Mouse (Mus musculus) kidney, adult 2 months (tissue): ENCODE measurements at regions not wholly inside any gene's neighbourhood (a gene's known extent, or its start where the extent isn't known, plus 50 kb on each side); places are given as distances from the start of the nearest gene placed in this dataset.

Experiments
- DNase-seq: peaks from one replicate; pipeline ENCODE4 v3.0.0; 2021
- H3K27ac ChIP-seq: fragments of 200-500 bp; 2 replicates; pipeline ENCODE4 v1.5.1; 2012; ENCODE audit warnings: low read depth, low read length, control low read depth, inconsistent platforms; ENCODE audit not compliant: insufficient read depth
- H3K27me3 ChIP-seq: fragments of 200-500 bp; replicated peaks from 2 replicates; pipeline ENCODE4 v1.6.1; 2012; ENCODE audit warnings: mild to moderate bottlenecking, moderate library complexity, low read length, inconsistent platforms; ENCODE audit not compliant: control insufficient read depth, insufficient read depth
- H3K36me3 ChIP-seq: fragments of 200-500 bp; 2 replicates; pipeline ENCODE4 v1.6.1; 2012; ENCODE audit warnings: mild to moderate bottlenecking, moderate library complexity, low read length, inconsistent platforms; ENCODE audit not compliant: control insufficient read depth, insufficient read depth
- H3K4me1 ChIP-seq: fragments of 200-500 bp; 2 replicates; pipeline ENCODE4 v1.6.1; 2011; ENCODE audit warnings: low read length; ENCODE audit not compliant: control insufficient read depth, insufficient read depth
- H3K4me3 ChIP-seq: fragments of 200-500 bp; 2 replicates; pipeline ENCODE4 v1.5.1; 2011; ENCODE audit warnings: mild to moderate bottlenecking, low read depth, low read length, control low read depth; ENCODE audit not compliant: insufficient read depth
- CTCF ChIP-seq: fragments of 200-500 bp; conservative IDR thresholded peaks from 2 replicates; pipeline ENCODE4 v1.5.1; 2011; ENCODE audit warnings: low read depth, mild to moderate bottlenecking, control low read depth, low read length, moderate library complexity, mixed read lengths; ENCODE audit not compliant: insufficient read depth, insufficient read length
- POLR2A ChIP-seq: fragments of 200-500 bp; IDR thresholded peaks from one replicate; pipeline ENCODE4 v1.6.1; 2011; ENCODE audit warnings: low read depth, low read length, control low read depth
- WGBS: fragments of 180-500 bp; shearing (Covaris S2); methylation state at CpG from one replicate; pipeline ENCODE4 v1.1.7; 2018; 5-methylcytosine and 5-hydroxymethylcytosine counted together

DNA sequence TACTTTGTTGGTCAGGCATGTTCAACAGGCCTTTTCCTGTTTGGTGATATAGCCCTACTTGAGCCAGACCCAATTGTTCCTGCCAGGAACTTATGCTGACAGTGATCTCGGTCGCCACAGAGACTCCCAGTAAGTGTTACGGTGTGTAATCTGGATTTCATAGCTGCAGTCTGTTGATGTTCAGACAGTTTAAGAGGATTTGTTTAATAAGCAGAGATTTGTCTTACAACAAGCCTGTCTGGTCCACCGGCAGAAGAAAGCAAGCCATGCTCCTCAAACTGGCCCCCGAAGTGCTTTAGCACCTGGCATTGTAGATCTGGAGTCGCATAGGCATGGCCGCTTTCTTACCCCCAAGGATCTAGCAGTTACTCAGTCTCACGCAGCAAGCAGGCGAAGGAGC is 150.0 kb upstream of the Lcorl start:
- 87% methylated on average over 9 of the region's 9 CpGs for WGBS
- Histone ChIP-seq H3K36me3 (no peaks in the 10 kb centered on the region), H3K27ac (no peak overlapping the region), H3K27me3 (no peaks in the 10 kb centered on the region), H3K4me3 (no peak overlapping the region), H3K4me1 (no peaks in the 10 kb centered on the region)
- no peak for TF ChIP-seq CTCF
- no peak for TF ChIP-seq POLR2A
- no peak for DNase-seq

DNA sequence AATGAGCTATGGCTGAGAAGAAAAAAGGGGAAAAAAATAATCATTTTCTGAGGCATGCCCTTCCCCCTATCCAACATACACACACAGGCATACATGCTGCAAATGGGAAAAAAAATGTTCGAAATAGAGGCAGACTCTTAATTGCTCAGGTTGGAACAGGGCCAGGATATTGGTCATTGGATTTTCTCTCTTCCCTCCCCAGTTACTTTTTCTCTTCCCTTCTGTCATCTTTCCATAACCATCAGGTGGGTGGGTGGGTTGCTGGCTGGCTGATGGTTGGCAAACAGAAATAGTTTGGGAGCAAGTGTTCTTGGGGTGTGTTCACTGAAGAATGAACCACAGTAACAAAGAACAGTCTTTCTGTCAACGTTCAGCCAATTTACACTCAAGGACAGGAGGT is 149.3 kb upstream of the Lcorl start:
- DNase-seq: no peak
- WGBS: 83% methylated on average over 2 of the region's 2 CpGs
- TF ChIP-seq POLR2A (no peak), CTCF (no peak)
- no peaks in the 10 kb centered on the region for H3K27me3 ChIP-seq
- no peaks in the 10 kb centered on the region for H3K36me3 ChIP-seq
- H3K4me1 ChIP-seq: no peaks in the 10 kb centered on the region
- H3K4me3 ChIP-seq: no peak overlapping the region
- no peak overlapping the region for H3K27ac ChIP-seq

DNA sequence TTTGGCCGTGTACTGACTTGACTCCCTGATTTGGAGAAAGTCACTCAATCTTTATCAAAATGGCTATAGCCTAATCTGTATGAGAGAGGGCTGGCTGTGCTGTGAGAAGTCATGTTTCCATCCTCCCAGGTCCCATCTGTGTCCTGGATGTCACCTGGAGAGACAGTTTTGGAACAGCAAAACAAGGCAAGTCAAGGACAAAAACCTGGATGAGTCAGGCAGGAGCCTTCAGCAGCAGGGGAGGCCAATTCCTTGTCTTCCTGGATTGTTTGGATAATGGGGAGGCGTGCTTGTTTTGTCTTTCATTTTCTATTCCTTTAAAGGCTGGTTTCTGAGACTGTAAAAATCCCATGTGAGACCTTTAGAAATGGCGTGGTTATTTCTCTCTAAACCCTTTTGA is 148.8 kb upstream of the Lcorl start:
- no peak overlapping the region for H3K4me3 ChIP-seq
- no peak overlapping the region for H3K27ac ChIP-seq
- no peaks in the 10 kb centered on the region for H3K4me1 ChIP-seq
- TF ChIP-seq CTCF (no peak), POLR2A (no peak)
- WGBS: 87% methylated on average over 3 of the region's 3 CpGs
- H3K27me3 ChIP-seq: no peaks in the 10 kb centered on the region
- no peak for DNase-seq
- H3K36me3 ChIP-seq: no peaks in the 10 kb centered on the region

DNA sequence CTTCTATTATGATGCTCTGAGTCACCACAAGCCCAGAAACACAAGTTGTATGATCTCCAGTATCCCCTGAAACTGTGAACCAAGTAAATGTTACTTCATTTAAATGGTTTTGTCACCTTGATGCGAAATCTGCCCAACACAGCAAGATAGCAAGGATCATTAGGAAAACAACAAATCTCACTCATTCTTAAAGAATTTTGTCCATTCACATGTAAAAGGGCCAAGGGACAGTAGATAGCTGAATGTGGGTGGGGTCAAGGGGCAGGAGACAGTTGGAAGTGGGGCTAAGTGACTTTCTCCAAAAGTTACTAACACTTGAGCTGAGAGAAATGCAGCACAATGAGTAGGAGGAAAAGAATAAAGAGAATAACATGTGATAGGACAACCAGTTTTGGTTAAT is 148.2 kb upstream of the Lcorl start:
- WGBS: 91% methylated on average over 1 of the region's 1 CpGs
- Histone ChIP-seq H3K4me3 (no peak overlapping the region), H3K27me3 (no peaks in the 10 kb centered on the region), H3K4me1 (no peaks in the 10 kb centered on the region), H3K27ac (no peak overlapping the region), H3K36me3 (no peaks in the 10 kb centered on the region)
- TF ChIP-seq CTCF (no peak), POLR2A (no peak)
- no peak for DNase-seq

DNA sequence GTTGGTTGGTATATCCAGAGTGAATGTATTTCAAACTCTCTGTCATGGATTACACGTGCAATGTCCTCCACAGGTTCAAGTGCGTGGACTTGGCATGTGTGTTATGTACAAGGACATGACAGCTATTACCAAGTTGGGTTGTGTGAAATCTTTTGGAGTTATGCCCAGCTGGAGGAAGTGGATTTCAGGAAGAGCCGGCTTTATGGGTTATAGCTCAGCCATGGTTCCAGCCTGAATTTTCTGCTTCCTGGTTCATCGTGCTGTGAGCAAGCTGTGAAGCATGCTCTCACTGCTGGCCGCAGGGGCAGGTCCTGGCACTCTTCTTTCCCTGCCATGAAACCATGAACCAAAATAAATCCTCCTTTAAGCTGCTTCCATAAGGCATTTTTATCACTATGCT is 144.6 kb upstream of the Lcorl start:
- Histone ChIP-seq H3K4me1 (no peaks in the 10 kb centered on the region), H3K27ac (no peak overlapping the region), H3K4me3 (no peak overlapping the region), H3K36me3 (no peaks in the 10 kb centered on the region), H3K27me3 (no peaks in the 10 kb centered on the region)
- DNase-seq: no peak
- TF ChIP-seq POLR2A: no peak
- WGBS: 73% methylated on average over 5 of the region's 5 CpGs

DNA sequence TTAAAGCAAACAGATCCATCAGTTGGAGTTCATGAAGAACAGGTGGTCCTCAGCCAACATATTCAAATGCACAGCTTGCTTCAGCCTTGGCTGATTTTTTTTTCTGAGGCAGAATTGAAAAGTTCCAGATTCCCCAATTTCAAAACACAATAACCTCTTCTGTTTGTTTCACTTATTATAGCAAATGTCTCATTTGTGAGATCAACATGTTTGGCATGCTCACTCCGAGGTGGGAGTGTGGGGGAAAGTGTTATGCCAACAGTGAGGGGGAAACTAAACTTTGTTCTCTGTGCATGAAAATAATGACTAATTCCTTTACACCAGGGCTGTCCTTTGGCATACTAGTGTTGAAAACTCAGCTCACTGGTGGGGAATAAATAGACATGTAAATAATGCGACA is 100.4 kb upstream of the Lcorl start:
- Histone ChIP-seq H3K27me3 (no peaks in the 10 kb centered on the region), H3K4me3 (no peak overlapping the region), H3K4me1 (no peaks in the 10 kb centered on the region), H3K36me3 (no peaks in the 10 kb centered on the region), H3K27ac (no peak overlapping the region)
- TF ChIP-seq CTCF (no peak), POLR2A (no peak)
- 84% methylated on average over 2 of the region's 2 CpGs for WGBS
- DNase-seq: no peak

DNA sequence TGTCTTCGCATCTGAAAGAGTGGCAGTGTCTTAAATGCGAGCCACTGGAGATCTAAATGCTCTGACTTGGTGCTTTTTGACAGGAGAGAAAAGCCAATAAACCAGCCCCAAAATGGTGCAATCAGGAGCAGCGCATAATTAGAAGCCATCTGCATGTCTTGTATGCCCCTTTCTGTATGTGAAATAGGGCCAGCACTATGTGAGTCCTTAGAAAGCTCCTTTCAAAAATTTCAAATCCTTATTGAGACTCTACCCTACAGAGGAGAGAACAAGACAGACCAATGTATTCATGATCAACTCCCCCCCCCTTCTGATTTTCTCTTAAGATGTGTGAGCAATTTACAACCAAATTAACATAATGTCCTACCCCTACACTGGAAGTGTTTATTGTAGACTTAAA is 86.6 kb upstream of the Lcorl start:
- no peak overlapping the region for H3K4me3 ChIP-seq
- H3K27me3 ChIP-seq: no peaks in the 10 kb centered on the region
- 96% methylated on average over 3 of the region's 3 CpGs for WGBS
- TF ChIP-seq POLR2A (no peak), CTCF (no peak)
- no peaks in the 10 kb centered on the region for H3K36me3 ChIP-seq
- no peaks in the 10 kb centered on the region for H3K4me1 ChIP-seq
- DNase-seq: no peak
- H3K27ac ChIP-seq: no peak overlapping the region

DNA sequence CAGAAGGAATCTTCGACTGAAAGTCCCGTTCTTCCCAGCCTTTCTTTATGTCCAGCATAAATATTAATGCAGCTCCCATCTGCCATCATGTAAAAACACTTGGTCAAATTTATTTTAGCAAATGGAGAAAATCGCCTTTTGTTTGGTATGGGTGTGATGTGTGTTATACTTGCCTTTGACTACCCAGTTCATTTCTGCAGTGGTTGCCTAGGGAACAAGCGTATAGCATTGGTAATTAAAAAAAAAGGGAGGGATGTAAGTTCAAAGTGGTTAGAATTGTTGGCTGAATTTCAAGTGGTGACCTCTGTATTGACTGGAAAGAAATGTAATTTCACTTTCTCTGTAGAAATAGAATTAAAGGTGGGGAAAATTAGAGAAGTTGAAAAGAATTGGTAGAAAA is 75.6 kb upstream of the Lcorl start:
- Histone ChIP-seq H3K27ac (no peak overlapping the region), H3K27me3 (no peaks in the 10 kb centered on the region), H3K4me3 (no peak overlapping the region), H3K4me1 (no peaks in the 10 kb centered on the region), H3K36me3 (no peaks in the 10 kb centered on the region)
- TF ChIP-seq CTCF (no peak), POLR2A (no peak)
- DNase-seq: no peak
- 83% methylated on average over 4 of the region's 4 CpGs for WGBS
